Mouse (Mus musculus): ENCODE data around the gene Sema4b.

The Sema4b gene

DNA sequence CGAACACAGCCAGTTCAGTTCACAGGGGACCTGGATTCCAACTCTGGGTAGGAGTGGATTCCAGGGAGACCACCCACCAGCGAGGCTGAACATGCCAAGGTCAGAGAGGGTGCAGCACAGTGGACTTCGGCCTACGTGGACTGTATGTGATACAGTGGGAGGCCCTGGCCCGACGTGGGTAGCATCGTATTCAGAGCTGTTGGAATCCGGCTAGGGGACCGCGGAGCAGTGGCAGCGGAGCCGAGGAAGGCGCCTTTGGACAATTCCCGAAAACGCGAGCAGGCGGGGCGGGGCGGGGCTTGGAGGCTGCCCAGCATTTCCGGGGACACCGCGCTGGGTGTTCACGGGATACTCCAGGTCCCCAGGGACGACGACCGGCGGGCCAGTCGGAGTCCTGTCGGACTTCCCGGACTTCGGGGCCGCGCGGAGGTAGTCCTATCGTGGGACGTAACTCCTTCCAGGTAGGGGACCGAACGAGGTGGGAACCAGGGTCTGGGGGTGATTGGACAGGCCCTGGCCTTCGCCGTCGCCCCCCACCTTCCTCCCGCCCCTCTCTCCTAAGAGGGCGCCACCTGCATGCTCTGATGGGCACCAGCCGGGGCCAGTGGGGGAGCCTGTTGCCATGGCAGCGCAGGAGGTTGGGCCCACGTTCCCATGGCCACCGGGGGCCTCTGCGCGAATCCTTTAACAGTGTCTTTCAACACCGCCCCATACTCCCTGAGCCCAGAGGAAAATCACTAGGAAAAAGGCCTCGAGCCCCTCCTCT is at the start of gene Sema4b:
Gene Sema4b, plus strand, starts transcription at position 311 of the 766 bp plus-strand sequence.
- DNase-seq (ENCODE audit: low read depth, low spot score) = no peak

DNA sequence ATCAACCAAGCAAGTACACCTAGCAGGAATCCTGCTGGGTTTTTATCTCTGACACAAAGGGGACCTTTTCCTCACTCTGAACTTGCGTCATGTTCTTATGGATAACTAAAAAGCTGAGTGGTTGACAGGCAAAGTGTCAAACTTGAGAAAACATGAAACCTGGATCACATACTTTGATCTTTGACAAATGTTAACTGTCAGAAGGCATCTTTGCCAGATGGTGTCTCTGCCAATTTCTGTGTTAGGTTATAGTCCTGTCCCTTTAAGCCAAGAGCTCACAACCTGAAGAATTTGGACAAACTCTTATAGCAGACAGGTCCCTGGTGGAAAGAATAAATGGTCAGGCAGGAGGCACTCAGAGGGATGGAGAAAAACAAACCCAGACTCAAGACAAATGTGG is 48.3 kb upstream of the Sema4b start:
- no peak for DNase-seq (ENCODE audit: low read depth, low spot score)

DNA sequence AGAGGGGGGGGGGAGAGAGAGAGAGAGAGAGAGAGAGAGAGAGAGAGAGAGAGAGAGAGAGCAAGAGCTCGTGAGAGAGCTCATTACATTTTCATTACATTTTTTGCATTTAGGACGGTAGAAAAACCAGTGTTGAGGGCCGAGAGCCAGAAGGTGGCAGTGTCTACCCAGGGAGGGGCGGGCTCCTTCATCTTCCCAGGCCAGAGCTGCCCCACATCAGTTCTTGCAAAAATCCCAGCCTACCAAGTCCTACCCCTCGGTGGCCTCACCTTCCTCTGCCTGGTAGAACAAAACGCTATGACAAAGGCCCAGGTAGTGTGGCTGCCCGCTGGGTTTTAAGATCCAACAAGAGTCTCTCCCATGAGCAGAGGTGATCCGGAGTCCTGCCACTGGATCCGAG is 45.8 kb upstream of the Sema4b start:
- peak; percentile 54 for DNase-seq (ENCODE audit: low read depth, low spot score)

DNA sequence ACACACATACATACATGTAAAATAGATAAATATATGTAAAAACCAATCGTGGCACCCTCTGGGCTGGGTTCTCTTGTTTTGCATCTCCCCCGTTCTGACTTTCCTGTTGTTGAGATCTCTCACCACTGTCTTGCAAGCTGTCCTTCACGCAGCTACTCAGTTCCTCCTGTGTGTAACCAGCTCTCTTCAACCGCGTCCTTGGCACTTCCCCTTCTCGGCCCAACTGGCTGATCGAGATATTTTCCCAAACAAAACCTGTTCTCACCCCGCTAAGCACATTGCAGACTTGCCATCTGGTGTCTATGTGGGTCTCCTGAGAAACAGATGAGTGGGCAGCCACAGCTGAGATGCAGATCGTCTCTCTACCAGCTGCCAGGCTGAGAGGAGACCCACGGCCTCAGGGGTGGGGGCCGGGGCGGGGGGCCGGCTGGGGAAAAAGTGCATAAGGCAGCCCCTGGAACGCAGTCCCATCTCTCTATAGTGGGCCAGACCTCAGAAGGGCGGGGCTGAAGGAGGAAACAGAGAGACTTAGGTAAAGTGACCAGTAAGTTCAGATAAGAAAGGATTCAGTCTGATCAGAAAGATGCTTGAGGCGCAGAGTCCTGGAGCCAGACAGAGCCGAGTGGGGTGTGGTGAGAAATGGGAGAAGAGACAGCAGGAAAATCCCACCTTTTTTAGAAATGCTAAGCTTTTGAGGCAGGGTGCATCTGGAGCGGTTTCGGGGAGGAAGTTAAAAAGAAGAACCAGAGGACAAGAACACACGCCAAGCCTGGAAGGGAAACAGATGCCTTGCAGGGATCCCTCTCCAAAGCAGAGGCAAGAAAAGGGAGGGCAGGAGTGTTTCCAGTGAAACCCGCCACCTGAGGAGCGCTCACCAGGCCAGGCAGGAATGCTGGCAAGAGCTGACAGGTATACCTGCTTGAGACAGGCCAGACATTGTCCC is 43.0 kb upstream of the Sema4b start:
- no peak for DNase-seq (ENCODE audit: low read depth, low spot score)

DNA sequence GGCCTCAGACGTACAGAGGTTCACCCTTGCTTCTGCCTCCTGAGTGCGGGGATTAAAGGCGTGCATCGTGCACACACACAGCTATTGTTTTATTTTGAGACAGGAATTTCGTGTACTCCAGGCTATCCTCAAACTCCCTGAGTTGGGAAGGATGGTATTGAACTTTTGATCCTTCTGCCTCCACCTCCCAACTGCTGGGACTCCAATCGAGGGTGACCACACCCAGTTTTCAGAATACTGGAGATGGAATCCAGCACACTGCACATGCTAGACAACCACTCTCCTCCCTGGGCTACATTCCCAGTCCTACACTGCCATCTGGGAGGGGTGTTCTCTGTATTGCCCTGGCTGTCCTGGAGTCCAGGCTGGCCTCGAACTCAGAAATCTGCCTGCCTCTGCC is 41.9 kb upstream of the Sema4b start:
- DNase-seq (ENCODE audit: low read depth, low spot score) = peak; percentile 51

DNA sequence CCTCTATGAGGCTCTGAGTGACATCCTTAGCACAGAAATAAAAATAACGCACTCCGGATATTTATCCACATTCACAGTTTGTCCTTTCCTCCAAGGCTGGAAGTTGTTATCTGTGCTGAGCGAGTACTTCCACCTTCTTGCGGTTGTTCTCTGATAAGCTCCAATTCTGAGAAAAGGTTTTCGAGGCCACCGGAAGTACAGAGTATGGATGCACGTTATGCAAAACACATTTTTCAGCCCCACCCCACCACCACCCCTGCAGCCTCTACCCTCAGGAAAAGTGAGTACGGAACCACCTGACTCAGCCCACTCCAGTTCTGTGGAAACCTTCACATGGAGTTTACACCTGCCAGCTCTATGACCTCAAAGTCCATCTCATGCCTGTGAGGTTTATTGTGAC is 40.6 kb upstream of the Sema4b start:
- peak; percentile 92 for DNase-seq (ENCODE audit: low read depth, low spot score)

DNA sequence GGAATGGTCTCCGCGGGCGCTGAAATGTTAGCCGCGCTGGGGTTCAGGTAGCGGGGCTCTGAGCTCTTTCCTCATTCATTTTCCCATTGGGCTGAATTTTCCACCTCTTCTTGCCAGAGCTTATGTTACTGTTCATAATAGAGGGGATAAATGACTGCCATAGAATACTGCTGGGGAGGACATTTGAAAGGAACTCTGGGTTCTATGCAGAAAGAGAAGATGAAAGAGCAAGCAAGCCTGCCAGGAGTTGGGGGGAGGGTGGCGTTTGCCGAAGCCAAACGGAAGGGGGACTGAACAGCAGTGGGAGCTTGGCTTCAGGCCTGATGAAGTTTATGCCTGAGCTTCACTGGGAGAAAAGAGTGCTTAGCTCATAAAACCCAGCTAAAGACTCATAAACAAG is 37.3 kb upstream of the Sema4b start:
- no peak for DNase-seq (ENCODE audit: low read depth, low spot score)

DNA sequence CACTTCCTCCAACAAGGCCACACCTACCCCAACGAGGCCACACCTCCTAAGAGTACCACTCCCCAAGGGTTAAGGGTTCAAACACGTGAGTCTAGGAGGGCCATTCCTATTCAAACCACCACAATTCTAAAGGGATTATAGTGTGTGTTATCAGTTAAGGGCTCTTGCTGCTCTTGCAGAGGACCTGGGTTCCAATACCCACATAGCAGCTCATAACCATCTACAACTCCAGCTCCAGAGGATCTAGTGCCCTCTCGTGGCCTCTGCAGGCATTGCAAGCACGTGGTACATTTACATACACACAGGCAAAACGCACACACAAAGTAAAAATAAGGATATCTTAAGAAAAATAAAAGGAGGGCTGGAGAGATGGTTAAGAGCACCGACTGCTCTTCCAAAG is 34.5 kb upstream of the Sema4b start:
- DNase-seq (ENCODE audit: low read depth, low spot score) = peak; percentile 67

DNA sequence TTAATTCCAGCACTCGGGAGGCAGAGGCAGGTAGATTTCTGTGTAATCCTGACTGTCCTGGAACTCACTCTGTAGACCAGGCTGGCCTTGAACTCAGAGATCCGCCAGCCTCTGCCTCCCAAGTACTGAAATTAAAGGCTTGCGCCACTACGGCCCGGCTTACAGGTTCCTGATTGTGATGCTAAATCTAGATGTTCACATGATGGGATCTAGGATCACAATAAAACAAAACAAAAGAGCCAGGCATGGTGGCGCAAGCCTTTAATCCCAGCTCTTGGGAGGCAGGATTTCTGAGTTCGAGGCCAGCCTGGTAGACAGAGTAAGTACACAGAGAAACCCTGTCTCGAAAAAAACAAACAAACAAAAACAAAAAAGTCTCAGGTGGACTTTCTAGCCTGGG is 33.9 kb upstream of the Sema4b start:
- no peak for DNase-seq (ENCODE audit: low read depth, low spot score)

DNA sequence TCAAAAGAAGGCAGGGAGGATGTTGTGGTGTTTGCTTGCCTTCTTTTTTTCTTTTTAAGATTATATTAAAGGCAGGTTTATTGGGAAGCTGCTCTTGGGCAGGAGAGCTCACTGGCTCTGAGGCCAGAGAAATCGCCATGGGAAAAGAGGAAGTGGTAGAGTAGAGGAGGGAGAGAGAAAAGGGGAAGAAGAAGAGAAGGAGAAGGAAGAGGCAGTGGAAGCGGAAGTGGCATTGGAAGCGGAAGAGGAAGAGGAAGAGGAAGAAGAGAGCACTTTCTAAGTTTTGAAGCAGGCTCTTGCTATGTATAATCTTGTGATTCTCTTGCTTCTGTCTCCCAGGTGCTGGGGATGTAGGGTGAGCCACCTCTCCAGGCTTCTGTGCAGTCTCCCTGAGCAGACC is 32.0 kb upstream of the Sema4b start:
- DNase-seq (ENCODE audit: low read depth, low spot score) = no peak

DNA sequence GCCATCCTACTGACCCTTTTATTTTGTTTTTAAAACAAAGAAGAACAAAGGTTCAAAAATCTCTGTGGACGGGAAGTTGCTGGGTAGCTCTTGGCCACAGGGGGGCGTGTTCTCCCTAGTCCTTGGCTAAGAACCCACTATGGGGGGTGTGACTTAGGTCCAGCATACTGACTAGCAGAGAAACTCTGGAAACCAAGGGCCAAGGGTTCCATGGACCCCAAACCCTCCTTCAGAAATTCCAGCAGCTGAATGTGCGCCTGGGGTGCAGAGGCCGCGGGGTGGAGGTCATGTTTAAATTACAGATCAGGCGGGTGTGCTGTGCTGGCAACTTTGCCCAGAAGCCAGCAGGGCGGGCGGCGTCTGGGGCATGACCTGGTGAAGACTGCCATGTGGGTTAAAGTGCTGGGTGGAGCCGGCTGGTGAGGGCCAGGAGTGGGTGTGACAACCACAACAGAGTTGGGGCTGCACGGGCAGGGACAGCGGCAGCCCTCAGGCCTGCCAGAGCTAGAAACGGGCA is 29.9 kb upstream of the Sema4b start:
- DNase-seq (ENCODE audit: low read depth, low spot score) = peak; percentile 68

DNA sequence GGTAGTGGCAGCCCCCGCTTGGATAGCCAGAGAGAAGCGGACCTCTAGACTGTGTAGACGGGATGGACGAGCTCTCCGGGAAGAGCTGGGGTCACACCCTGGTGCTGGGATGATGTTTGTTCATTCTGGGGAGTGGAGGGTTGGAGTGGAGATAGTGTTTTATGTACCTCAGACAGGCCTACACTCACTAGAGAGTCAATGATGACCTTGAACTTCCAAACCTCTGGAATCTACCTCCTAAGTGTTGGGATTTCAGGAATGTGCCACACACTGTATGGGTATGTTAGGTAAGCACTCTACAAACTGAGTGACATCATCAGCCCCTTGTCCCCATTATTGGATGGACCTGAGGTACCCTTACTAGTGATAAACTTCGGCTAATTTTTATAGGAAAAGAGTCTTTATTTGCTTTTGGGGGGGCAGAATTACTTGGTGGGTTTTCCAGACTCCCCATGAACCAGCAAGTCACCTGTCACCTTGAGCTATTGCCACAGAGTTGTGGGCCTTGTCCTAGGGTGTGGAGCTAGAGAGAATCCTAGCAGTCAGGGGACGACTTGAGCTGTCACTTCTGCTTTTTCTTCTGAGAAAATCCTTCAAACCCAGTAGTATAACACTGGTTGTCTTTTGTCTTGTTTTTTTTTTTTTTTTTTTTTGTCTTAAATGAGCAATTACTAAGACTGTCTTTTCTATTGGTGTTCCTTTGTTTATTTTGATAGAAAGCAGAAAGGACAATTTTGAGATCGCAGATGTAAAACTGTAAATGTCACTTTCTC is 28.0 kb upstream of the Sema4b start:
- DNase-seq (ENCODE audit: low read depth, low spot score) = no peak

DNA sequence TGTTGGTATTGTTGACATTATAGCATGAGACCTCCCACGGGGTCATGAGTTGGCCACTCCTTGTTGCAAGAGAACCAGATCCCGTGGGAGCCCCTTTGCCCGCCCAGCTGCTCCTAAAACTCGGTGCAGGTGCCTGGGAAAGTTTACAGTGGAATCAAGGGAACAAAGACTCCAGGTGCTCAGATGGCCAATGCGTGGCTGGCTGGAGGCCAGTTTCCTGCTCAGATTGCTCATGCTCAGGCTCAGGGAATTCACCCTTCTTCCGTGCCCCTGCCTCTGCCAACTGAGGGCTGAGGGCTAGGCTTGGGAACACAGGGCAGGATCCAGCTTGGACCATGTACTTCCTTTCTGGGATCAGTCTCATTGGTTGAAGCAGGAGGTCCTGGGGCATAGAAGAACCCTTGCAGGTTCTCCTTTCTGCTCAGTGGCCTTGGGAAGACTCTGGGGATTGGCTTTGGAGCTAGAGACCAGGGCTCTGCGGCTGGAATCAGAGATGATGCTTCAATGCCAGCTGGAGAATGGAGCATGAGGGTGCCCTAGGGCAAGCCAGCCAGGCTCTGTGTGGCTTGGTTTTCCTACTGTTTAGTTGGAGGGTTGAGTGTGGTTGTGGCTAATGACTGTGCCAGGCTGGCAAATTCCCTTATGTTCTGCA is 26.2 kb upstream of the Sema4b start:
- no peak for DNase-seq (ENCODE audit: low read depth, low spot score)

DNA sequence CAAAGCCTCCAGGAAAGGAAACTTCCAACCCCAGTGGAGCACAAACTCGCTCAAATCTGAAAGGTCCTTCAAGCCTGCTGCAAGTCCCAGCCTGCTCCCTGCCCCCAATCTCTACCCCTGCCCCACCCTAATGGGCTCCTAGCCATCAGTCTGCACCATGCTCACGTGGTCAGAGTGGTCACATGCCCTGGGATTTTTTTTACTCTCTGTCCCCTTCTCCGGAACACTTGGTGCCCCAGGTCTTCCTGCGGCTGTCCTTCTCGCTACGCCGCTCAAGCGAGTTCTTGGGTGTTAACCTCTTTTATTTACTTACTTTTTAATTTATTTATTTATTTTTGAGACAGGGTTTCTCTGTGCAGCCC is 25.7 kb upstream of the Sema4b start:
- no peak for DNase-seq (ENCODE audit: low read depth, low spot score)

DNA sequence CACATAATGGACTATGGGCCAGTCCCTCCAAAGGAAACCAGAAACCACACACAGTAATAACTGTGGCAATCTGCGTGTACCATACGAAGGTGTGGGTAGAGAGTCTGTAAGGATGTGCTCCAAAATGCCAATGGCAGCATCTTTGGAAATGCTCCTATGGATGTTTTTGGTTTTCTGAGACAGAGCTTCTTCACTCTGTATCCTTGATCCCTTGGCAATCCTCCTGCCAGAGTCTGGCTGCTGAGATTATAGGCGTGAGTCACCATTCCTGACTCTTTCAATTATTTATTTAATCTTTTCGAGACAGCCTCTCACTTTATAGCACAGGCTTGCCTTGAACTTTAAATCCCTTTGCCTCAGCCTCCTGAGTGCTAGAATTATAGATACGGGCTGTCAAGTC is 21.2 kb upstream of the Sema4b start:
- no peak for DNase-seq (ENCODE audit: low read depth, low spot score)

DNA sequence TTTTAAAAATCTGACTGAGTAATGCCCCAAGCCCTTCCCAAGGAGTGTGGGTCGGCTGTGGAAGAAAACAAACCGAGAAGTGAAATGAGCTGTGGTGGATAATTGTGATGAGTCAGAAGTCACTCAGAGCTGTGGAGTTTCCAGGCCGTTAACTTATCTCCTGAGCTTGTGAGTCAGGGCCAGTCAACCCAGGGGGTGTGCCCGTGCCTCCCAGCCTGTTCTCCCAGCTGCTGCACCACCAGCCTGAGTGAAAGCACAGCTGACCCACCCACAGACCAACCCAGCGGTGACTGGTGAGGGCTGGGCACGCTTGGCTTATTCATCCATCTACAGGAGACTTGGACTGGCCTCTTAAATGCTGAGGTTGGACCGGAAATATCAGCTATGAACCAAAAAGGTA is 19.9 kb upstream of the Sema4b start:
- peak; percentile 75 for DNase-seq (ENCODE audit: low read depth, low spot score)

DNA sequence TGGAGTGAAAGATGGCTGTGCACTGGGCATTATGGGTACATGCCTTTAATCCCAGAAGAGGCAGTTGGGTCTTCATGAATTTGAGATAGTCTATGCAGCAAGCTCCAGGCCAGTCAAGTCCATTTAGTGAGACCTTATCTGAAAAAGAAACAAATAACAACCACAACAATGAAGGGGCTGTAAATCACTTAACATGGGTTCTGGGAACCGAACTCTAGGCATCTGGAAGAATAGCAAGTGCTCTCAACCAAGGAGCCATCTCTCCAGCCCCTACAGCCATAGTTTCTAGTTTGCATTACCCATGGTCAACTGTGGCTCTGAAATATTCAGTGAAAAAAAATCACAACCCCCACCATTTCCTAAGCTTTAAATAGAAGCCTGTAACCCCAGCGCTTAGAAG is 16.8 kb upstream of the Sema4b start:
- DNase-seq (ENCODE audit: low read depth, low spot score) = no peak

DNA sequence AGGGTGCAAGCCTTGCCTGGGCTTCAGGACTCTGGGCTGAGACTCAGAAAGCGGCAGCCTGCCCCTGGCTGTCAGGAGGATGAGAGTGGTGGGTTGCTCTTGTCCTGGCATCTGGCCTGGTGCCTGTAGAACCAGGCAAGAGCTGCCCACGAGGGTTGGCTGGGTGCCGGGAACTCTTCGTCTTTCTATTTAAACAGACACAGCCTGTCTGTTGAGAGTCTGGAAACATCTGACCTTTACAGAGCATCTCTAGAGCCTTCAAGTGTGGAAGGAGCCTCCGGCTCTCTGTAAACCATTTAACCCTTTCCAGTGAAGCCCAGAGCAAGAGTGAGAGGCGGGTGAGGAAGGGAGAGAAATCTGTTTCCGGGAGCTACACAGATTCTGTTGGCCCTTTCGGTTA is 15.3 kb upstream of the Sema4b start:
- no peak for DNase-seq (ENCODE audit: low read depth, low spot score)

DNA sequence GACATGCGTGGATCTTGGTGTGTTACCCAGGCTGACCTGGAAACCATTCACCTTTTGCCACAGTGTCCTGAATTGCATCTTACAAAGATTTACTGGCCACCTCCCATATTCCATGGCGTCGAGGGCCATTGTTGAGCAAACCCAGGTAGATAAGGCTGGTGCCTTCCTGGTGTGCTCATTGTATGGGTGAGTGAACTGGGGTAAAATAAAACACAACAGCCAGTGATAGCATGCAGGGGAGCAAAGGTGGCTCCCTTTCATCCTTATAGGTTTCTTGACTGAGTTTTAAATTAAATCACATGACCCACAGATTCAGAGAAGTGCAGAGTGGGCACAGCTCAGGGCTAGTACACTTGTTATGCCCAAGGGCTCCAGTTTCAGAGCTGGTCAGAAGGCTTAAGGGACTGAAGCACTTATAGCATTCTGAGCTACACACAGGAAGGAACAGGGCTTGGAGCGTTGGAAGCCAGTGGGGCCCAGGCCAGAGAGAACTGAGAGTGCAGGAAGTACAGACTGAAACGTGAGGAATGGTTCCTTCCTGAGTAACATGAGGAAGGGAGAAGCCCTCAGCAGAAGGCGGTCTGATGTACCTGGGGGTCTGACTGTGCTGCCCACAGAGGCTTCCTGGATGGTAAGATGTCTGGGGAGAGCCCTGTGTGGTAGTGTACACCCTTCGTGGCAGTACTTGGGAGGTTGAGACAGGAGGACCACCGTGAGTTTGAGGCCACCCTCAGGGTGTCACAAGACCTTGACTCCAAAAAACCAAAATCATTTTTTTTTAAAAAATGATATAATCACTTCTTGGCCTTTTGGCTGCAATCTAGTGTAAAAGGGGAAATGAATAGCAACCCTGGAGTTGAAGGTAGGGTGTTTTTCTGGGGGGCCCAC is 14.3 kb upstream of the Sema4b start:
- no peak for DNase-seq (ENCODE audit: low read depth, low spot score)

DNA sequence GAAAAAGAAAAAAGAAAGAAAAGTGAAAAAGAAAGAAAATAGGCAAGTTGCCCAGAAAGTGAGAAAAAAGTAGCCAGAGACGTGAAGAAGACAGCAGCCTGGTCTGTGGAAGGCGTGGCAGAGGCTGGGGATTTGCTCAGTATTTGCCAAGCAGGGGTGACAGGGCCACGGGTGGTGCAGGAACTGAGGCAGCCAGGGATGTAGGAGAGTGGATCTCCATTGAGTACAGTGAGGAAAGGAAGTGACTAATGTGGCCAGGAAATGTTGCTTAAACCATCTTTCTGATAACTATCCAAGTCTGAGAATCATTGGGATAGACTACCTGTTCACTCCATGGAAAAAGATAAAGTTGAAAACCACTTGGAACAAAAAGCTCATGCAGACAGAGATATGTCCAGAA is 10.5 kb upstream of the Sema4b start:
- no peak for DNase-seq (ENCODE audit: low read depth, low spot score)
